Mouse (Mus musculus) adrenal gland, adult 8-10 months (tissue): ENCODE measurements at regions not wholly inside any gene's neighbourhood (a gene's known extent, or its start where the extent isn't known, plus 50 kb on each side); places are given as distances from the start of the nearest gene placed in this dataset.

Experiments
- DNase-seq: peaks from one replicate; pipeline ENCODE4 v3.0.0; 2022

DNA sequence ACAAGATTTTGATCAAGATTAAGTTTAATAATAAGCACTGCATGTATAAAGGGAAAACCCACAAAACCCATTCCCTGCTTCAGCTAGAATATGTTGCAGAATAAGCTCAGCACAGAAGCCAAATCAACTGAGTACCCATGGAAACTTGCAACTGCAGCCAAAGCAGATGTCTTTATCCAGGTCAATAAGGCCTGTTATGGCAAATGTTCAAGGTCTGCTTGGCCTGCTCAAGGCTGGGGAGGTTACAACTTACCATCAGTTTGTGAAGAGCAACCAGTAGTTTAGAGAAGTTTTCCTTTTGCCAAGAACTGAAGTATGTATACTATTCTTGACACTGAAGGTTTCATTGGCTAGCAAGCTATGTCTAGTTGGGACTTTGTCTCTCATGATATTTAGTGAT, 78.3 kb upstream of the Mrgprb4 start:
- peak; percentile 11 for DNase-seq

DNA sequence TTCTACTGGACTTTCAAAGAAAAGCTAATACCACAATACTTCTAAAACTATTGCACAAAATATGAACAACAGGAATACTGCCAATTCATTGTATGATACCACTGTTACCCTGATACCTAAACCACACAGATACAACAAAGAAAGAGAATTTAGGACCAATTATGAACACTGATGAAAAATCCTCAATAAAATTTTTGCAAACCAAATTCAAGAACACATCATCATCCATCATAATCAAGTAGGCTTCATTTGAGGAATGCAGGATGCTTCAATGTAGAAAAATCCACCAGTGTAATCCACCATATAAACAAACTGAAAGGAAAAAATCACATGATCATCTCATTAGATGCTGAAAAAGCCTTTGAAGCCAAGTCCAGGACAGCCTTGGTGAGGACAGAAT, 62.4 kb upstream of the Mrgprb4 start:
- no peak for DNase-seq
